Mouse (Mus musculus): ENCODE measurements around the gene Mgat5.

Mgat5 gene

DNA sequence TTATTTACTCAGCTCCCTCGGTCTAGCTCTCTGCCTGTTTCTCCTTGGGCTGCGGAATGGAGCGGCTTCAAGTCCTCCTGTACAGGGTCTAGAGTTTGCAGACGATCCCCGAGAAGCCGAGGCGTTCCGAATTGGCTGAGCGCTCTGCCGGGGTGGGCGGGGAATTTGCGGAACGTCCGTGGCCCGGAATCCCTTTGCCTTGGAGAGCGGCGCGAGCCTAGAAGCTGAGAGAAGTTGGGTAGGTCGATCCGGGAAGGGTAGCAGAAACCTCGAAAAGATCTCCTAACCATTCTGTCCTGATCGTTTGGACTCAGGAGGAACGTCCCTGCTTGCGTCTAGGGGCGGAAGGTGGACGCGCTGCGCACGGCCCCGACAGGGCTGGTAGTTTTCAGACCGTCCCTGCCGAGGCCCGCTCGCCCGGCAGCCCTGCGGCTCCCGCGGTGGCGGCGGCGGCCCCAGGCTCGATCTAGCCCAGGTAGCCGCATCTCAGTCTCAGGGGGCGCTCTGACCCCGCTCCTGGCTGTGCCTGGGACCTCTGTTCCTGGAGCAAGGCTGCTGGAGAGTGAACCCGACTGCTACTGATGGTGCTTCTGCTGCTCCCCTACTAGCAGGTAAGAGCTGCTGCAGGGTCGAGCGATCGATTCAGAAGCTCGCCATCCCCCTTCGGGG is at the start of gene Mgat5:
TSS of gene Mgat5 (plus strand) at position 199 of the 669 bp plus-strand sequence.
- DNase-seq (ENCODE audit: low spot score) = peak; percentile 95

DNA sequence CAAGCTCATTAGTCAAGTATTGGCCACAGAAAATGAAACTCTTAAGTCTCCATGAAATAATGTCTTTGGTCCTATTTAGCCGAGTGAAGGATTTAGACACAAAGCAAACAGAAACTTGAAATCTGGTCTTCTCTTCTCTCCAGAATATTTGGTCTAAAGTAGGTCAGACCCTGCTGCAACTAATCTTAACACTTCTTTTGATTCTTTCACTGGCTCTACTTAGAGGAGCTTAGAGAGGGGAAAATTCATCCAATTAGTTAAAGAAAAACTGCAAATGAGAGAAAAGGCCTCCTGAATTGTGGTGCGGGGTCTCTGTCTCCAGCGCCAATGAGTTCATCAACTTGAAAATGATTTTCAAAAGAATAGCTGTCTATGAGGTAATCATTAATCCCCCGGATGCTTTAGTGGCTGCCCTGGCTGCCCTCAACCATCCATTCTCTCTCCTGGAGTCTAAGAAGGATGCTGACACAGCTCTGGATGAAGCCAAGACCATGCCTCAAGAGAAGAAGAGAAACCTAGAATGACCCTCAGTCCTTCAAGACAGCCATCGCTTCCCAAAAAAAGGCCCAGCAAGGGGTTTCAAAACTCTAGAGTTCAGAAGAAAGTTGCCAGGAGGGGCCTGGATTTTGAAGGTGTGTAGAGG is 44.6 kb upstream of the Mgat5 start:
- DNase-seq (ENCODE audit: low spot score) = no peak

DNA sequence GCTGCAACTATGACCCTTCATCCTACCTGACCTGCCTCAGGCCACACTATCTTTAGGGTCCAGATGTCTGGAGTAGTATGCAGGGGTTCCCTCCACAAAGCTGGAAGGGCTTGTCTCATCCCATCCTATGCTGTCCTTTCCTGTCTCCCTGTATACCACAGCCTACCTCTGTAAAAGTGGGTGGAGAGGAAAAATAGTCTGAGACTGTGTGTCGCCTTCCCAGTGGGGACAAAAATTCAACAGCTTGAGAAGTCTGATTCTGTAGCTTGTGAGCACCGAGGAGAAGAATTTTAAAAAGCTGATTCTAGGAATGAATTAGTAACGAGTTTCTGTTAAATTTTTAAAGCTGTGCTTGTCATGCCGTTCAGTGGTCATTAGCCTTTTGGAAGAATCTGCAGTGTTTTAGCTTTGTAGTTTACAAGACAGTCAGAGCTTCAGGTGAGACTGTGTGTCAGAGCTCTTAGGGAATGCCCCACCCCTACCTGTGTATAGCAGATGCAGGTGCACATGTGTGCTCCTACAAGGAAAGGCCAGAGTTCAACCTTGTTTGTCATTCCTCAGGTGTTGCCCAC is 40.1 kb upstream of the Mgat5 start:
- no peak for DNase-seq (ENCODE audit: low spot score)

DNA sequence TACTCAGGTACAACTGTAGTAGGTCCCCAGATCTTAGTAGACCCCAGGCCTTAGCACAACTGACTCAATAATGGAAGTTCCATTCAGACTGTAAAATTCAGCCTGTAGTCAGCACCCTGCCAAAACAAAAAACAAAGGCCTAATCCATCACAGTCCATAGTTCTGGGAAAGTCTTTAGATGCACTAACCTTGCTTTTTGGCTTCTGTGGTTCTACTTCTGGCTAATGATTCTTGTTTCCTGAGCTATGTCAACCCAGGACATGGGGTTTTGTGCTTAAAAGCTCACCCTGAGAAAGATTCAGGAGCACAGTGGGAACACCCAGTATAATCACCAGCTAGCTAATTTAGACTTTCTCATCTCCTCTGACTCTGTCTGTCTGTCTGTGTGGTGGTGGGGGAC is 38.3 kb upstream of the Mgat5 start:
- no peak for DNase-seq (ENCODE audit: low spot score)

DNA sequence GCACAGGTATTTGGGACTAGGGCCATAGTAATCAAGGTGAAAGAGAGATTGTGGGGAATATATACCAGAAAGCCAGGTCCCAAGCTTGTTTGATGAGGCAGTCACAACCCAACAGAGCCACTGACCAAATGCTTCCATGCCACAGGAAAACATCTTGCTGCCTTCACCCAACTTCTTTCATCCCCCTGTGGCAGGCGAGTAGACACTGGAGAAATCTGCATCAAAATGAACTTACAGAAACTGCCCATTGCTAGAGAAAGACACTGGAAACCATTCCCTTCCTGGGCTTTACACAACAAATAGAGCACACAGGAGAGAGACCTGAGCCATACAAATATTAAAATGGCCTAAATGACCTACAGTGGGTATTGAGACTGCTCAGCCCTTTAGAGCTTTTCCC is 37.2 kb upstream of the Mgat5 start:
- no peak for DNase-seq (ENCODE audit: low spot score)

DNA sequence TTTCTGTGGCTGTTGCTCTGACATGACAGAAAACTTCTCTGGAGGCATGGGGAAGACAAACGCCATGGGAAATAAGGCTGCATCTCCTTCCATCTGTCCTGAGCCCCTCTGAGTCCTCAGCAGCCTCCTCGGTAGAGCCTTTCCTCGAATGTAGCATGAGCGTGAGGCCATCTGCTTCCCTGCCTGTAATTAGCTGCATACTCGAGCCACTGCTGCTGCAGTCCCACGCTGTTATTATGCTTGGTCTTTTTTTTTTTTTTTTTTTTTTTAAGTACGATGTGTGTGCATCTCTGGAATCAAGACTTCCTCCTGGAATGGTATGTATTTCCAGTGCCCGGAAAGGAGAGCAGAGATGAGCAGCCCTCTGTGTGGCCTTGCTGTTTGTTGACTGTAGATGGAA is 36.6 kb upstream of the Mgat5 start:
- DNase-seq (ENCODE audit: low spot score) = no peak

DNA sequence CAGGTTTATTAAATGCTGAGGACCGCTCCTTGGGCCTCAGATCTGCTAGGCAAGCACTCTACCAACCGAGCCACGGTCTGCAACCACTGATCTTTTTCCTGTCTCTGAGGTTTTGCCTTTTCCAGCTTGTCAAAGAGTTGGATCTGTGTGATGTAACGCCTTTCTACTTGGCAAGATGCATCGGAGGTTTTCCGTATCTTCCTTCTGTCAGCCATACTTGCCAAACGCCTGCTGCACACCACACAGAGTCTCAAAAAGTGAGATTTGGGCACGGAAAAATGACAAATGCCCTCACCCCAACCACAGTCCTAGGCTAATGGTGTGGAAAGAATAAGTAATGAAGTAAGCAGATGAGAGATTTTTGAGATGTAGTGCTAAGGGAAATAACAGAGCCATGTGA is 35.3 kb upstream of the Mgat5 start:
- DNase-seq (ENCODE audit: low spot score) = no peak

DNA sequence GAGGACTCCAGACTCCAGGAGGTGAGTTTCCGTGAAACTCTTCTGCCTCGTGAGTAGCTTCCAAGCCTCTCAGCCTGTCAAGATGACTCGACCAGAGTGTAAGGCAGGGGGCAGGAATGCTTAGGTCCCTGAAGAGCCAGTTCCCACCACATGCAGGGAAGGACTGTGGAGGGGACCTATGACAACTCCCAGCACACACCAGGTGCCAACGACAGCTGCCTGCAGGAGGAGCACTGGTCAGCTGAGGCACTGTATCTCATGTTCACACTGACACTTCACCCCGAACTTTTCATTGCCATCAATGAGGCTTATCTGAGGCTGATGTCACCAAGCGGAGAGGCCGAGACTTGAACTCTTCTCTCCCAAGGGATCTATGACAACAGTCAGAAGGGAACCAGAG is 33.5 kb upstream of the Mgat5 start:
- DNase-seq (ENCODE audit: low spot score) = no peak

DNA sequence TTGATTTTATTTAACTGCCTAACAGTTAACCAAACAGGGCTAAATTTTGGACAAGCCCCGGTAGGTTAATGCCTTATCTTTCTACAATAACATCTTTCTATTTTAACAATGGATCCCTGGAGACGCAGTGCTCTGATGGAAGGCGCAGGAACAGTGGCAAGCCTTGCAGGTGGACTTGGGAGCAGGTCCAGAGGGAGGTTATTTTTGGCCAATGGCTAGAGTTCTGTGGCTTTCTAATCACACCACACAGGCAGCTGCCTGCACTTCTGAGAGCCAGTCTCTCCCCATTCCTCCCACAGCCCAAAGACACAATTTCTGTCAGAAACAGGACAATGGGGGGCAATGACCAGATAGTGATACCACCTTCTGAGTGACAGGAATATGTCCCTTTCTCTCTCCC is 31.4 kb upstream of the Mgat5 start:
- no peak for DNase-seq (ENCODE audit: low spot score)

DNA sequence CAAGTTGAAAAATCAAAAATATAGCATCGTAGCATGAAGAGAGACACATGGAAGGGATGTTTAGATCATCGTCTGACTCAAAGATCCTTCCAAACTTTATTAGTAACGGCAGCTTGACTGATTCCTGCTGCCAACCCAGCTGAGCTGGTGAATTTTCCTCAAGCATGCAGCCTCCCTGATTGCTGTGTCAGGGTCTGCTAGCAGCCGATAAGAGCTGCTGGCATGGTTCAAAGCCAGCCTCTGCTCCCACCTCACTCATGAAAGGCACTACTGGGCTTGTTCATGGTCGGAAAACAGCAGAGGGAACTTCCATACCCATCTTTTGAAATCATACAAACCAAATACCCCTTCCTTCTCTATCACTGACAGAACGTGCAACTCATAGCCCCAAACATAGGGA is 12.4 kb upstream of the Mgat5 start:
- DNase-seq (ENCODE audit: low spot score) = no peak

DNA sequence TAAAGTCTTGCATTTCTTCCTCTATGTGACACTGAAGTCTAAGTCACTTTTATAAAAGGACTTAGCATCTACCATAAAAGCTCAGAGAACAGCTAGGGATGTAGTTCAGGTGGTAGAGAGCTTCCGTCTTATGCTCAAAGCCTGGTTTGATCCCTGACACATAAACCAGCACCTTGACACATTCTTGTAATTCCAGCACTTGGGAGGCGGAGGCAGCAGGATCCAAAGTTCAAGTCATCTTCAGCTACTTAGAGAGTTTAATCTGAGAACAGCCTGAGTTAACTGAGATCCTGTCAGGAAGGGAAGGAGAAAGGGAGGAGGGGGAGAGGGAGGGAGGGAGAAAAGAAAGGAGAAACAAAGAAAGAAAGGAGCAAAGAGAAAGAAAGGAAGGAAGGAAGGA is 5.6 kb upstream of the Mgat5 start:
- no peak for DNase-seq (ENCODE audit: low spot score)

DNA sequence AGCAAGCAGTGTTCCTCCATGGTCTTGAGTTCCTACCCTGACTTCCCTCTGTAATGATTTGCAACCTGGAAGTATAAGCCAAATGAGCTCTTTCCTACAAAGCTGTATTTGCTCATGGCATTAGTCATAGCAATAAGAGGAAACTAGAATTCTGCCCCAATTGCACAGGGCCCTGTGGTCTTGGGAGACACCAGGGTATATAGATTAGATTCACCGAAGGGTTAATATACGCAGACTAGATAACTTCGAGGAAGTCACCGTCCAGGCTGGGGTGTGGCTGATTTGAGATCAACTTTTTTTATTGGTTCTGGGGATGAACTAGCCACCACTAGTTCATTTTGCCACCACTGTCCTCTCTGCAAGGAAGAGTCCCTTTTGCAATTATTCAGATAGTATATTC is 2.5 kb upstream of the Mgat5 start:
- DNase-seq (ENCODE audit: low spot score) = no peak

DNA sequence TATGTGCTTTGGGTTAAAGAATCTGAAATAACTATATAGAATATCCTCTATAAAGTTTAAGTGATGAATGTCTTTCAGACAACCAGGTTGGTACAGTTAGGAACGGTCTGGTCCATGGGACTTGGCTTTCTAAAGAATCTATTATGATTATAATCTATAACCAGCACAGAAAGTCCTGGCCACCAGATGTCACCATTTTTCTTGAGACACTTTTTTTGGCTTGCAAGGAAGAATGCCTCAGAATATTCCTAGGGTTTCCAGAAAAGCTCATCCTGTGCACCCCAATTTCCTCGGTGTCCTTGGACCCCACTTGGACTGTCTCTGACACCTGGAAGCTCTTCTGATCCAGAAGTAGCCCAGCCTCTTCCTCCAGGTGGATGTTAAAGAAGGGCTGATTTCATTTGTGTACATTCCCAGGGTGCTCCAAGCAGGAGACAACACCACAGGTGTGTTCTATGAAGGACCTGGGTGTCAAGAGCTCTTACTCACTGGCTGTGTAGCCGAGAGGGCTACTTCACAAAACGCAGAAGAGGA is 1.5 kb upstream of the Mgat5 start:
- DNase-seq (ENCODE audit: low spot score) = no peak

DNA sequence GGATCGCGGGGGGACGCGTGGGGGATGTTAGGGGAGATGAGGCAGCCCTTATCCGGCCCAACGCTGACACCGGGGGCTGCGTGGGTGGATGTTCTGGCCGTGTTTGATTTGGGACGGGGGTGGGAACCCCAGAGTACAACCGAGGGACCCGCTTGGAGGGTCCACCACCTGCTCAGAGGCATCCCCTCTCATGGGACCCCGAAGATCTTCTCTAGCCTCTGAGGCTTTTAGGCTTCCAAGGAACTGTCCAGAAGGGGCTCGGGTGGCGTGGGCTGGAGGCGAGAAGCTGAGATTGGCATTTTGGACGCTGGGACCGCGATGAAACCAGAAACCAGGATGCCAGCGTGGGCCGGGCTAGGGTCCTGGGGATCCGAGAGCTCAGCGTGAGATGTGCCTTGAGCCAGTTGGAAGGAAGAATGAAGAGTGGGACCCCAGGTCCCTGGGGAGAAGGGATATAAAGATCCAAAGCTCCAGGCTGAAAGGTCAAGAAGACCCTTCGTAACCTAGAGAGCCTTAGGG is 745 bp downstream of the Mgat5 start:
- DNase-seq (ENCODE audit: low spot score) = peak; percentile 45

DNA sequence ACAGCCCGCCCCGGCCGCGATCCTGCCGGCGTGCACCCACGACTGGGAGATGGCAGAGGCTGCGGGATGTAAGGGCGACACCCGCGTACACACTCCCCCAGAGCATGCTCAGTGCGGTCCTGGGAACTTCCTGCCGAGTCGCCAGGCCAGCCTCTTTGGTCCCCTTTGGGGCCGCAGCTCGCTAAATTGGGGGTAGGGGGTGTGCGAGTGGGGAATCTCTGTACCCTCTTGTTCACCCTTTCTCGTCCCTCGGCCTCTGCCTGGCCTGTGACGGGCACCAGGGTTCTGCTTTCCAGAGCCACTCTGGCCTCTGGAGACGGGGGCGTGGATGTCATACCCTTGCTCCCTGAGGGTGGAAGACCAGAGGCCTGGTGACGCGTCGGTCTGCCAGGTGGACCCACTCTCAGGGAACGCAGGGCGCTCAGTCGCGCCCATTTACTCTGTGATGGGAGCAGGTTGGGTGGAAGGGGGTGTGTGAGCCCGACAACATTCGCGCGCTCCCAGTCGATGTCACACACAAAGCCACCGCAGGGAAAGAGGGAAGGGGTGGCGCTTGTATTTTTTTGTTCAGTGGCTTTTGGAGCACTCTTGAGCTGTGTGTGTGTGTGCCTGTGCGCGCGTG is 1.3 kb downstream of the Mgat5 start:
- peak; percentile 41 for DNase-seq (ENCODE audit: low spot score)

DNA sequence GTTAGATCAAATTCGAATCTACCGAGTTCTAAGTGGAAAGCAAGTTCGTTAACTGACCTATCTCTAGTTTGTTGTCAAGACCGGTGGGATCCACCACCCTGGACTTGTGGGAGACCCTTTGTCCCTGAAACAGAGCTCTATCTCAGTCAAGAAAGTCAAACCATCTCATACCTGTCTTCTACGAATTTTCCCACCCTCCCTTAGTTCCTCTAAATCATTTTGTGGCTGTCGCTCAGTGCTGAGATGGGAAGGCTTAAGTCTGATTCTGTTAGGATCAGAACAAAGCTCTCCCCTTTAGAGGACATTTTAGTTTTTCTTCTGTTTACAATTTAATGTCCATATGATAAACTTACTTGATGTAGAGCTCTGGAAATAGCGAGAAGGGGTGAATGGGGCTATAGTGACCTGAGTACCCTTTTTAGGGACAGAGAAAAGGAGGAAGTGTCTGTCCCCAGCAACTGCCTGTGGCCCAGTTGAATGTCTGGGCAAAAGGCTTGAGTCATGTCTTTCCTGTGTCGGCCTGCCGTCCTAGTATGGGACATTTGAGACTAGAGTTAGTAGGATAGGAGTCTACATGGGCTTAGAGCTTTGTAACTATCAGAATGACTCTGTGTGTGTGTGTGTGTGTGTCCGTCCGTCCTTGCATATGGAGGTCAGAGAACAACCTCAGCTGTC is 2.2 kb downstream of the Mgat5 start:
- DNase-seq (ENCODE audit: low spot score) = no peak

DNA sequence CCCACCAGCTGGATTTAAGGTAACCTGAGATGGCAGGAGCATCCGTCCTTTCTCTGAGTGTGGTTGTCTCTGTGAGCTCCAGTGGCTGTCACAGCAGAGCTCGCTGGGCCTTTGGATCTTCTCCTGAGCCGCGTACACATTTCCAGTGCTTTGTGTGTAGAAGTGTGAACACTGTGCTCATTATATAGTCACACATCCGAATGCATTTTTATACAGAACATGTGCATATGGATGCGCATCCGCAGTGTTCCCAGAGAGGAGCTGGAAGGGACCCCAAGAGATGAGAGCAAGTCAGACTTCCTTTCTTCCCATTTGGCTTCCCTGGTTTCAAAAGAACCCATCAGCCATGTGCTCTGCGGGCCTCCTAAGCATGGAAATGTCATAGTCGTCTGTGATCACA is 3.4 kb downstream of the Mgat5 start:
- DNase-seq (ENCODE audit: low spot score) = no peak

DNA sequence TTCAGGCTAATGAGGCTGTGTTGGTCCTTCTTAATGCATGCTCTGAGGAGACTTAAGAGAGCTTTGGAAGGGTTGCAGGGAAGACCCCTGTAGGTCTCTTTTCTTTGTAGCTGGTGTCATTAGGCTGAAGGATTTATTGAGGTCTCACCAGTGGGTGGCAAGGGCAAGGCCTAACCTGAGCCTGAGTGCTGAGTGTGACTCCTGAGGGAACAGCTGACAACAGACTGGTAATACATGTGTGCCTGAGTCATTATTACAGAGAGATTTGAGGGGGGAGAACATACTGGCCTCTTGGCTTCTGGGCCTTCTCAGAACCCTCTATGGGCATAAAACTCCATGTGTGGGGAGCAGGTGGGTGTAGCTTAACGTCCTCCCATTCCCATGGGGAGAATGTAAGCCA is 8.0 kb downstream of the Mgat5 start:
- no peak for DNase-seq (ENCODE audit: low spot score)

DNA sequence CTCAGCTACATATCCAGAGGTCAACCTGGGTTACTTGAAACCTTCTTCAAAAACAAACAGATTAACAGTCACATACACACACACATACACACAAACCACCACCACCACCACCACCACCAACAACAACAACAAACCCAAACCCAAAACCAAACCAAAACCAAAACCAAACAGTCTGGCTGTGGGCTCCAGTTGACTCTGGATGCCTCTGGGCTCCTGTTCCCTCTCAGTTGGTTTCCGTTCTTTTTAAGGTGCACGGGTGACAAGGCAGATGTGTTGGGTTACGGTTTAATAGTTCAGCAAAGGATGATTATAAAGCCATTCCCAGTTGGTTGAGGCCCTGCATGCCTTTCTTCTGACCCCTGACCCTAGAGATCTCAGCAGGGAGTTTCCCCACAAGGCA is 8.6 kb downstream of the Mgat5 start:
- DNase-seq (ENCODE audit: low spot score) = no peak

DNA sequence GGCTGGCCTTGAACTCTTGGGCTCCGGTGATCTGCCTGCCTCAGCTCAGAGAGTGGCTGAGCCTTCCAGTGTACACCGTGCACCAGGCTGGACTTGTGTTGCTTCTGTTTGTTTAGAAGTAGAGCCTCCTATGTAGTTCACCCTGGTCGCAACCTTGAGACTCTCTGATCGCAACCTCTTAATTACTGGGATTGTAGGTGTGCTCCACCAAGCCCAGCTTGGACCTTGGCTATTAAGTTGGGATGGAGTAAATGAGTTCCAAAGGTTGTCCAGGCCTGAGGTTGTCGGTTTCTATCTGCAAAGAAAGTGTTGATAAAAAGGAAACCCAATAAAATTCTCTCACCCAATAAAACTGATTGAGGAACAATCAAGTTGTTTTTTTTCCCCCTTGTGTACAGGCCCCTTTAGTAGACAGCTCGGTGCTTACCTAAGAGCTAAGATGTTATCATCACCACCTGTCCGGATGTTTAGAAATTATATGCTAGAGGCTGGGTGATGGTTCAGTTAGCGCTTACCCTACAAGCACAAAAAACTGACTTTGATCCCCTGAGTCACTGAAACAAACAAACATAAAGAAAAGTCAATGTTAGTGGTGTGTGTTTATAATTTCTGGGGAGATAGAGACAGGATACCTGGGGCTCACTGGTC is 9.9 kb downstream of the Mgat5 start:
- DNase-seq (ENCODE audit: low spot score) = no peak

DNA sequence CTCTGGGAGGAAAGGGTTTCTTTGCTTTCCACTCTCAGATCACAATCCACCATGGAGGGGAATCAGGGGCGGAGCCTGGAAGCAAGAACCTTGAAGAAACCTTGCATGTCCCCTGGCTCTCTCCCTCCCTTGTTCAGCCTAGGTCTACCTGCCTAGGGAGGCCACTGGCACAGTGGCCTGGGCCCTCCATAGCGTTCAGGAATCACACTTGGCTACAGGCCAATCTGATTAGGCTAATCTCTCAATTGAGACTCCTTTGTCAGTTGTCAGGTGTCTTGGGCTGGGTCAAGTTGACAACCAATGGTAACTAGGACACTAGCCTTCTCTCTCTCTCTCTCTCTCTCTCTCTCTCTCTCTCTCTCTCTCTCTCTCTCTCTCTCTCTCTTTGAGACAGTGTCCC is 12.2 kb downstream of the Mgat5 start:
- DNase-seq (ENCODE audit: low spot score) = no peak

DNA sequence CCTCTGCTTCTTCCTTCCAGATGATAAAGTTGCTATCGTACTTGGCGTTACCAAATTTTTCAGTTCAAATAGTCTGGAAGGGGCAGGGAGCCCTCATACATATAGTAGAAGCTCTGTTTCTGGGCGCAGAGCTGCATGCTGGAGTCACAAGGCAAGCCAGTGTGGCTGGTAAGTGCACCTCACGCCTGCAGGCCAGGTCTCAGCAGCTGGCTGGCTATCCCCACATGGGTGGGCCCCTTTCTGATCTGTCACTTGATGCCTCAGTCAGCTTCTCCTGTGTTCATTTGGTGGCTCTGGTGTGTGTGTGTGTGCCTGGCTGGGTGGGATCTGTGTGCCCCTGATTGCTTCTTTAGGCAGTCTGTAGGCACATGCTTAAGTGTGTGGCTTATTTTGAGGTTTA is 12.8 kb downstream of the Mgat5 start:
- peak; percentile 48 for DNase-seq (ENCODE audit: low spot score)

All from embryo, embryonic 10 days (tissue).